Comparison of ENCODE assay signal across 28 mouse cellular contexts in the genomic region with DNA sequence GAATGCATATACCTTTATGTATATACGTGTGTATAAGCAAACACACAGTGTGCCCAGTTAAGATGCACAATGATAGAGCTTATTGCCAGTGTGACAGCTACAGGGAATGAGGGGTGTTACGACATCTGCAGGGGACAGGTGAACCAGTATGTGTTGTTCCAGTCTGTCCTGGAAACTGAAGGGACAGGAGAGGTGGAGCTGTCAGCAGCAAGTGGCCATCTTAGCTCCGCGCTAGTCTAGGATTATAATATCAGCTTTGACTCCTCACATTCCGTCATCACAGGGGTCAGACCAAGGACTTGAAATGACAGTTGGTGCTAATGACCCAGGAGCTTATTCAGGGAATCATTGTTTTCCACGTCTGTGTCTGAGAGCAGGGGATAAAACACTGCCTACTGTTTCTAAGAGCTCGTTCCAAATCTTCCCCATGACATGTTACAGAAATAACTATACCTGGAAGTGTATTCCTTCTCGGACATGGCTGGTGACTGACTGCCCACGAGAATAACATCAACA.
A peak's percentile ranks its signal among the peaks of the same experiment; 100 is the strongest.
DNase-seq lines count a peak whose midpoint lies in the region; ATAC-seq and TF ChIP-seq lines count a peak whose summit lies in the region.
"Had no signal": no experiment of that assay in that cellular context is flagged by ENCODE, and none has a peak within 500 bp of the region (broad histone marks: within the 10 kb centered on the region; RNA-seq: fewer than 3 reads in every experiment).

No protein-coding gene starts in this region.

- no peaks in the 10 kb centered on the region for H3K9me3 ChIP-seq in heart, embryonic 12.5 days (replicated peaks)
- H3K9me3 ChIP-seq: limb, embryonic 15.5 days; liver, embryonic 13.5 days; midbrain, embryonic 15.5 days had no signal

- no peak overlapping the region for H3K9ac ChIP-seq in heart, embryonic 12.5 days
- H3K9ac ChIP-seq: hindbrain, embryonic 14.5 days; limb, embryonic 15.5 days; liver, embryonic 13.5 days; midbrain, embryonic 15.5 days had no signal

- no peak overlapping the region for H3K4me2 ChIP-seq in heart, embryonic 12.5 days
- H3K4me2 ChIP-seq: hindbrain, embryonic 14.5 days; limb, embryonic 15.5 days; liver, embryonic 13.5 days; midbrain, embryonic 15.5 days had no signal

- intact Hi-C loops in gastrocnemius, adult 2 months (cut with DNase I) = no loop called here
- intact Hi-C loops in gastrocnemius, postnatal 36 days (cut with DNase I) = no loop called here

- peak overlapping the region; percentile 77 for H3K27ac ChIP-seq in gastrocnemius, adult 2 months
- peak overlapping the region; percentile 61 for H3K27ac ChIP-seq in heart, embryonic 12.5 days (ENCODE audit: poor library complexity, severe bottlenecking)
- peak overlapping the region; percentile 65; the same call in 1 of the 2 replicates for H3K27ac ChIP-seq in layer of hippocampus, adult 2 months
- H3K27ac ChIP-seq in cortical plate, adult 2 months (ENCODE audit: insufficient read depth, low read length) = peak overlapping the region; percentile 83
- H3K27ac ChIP-seq: limb, embryonic 15.5 days; liver, embryonic 13.5 days; midbrain, embryonic 15.5 days had no signal

- 57% methylated on average over 9 of the region's 9 CpGs for WGBS in heart, embryonic 12.5 days

- no peak for TF ChIP-seq CTCF in gastrocnemius, adult 2 months (IDR thresholded peaks at IDR 0.05)
- TF ChIP-seq CTCF in layer of hippocampus, adult 2 months (conservative IDR thresholded peaks at IDR 0.05) = no peak
- TF ChIP-seq CTCF in cortical plate, adult 2 months (IDR thresholded peaks at IDR 0.05; ENCODE audit: extremely low read depth, insufficient read depth, low read length) = no peak

- peaks cover 64% of the 10 kb centered on the region for H3K36me3 ChIP-seq in heart, embryonic 12.5 days
- H3K36me3 ChIP-seq: midbrain, embryonic 15.5 days had no signal

- ATAC-seq in heart, embryonic 12.5 days (ENCODE audit: insufficient number of reproducible peaks, low FRiP score) = no peak
- no peak for ATAC-seq in frontal cortex, adult (ENCODE audit: low TSS enrichment)
- ATAC-seq: activated CD4-positive, CD25-positive, alpha-beta regulatory T cell, adult 4 months; forebrain, embryonic 16.5 days; inflammation-experienced regulatory T-cells, adult 6 months; midbrain, embryonic 15.5 days had no signal

- H3K27me3 ChIP-seq in heart, embryonic 12.5 days (replicated peaks) = no peaks in the 10 kb centered on the region
- H3K27me3 ChIP-seq: CH12.LX; limb, embryonic 15.5 days; liver, embryonic 13.5 days; midbrain, embryonic 15.5 days had no signal

- H3K4me3 ChIP-seq in gastrocnemius, adult 2 months = no peak overlapping the region
- no peak overlapping the region for H3K4me3 ChIP-seq in heart, embryonic 12.5 days
- H3K4me3 ChIP-seq in layer of hippocampus, adult 2 months = no peak overlapping the region
- H3K4me3 ChIP-seq in cortical plate, adult 2 months (ENCODE audit: insufficient read depth, low read length) = no peak overlapping the region
- H3K4me3 ChIP-seq: erythroblast, embryonic 14.5 days; limb, embryonic 15.5 days; liver, embryonic 13.5 days; midbrain, embryonic 15.5 days had no signal

- DNase-seq in gastrocnemius, adult 2 months = peak; percentile 14
- no peak for DNase-seq in gastrocnemius, postnatal 36 days
- DNase-seq in heart, adult 8-10 months (ENCODE audit: low spot score) = no peak
- DNase-seq in layer of hippocampus, adult 2 months (ENCODE audit: low spot score in 2 of 2) = no peak
- DNase-seq in layer of hippocampus, adult 18-20 months (ENCODE audit: low spot score in 2 of 2) = no peak
- DNase-seq: cerebellum, adult 18-20 months; cerebellum, postnatal 10 days; gastrocnemius, postnatal 10 days; kidney, adult 11 months; kidney, postnatal 14 days; left cerebral cortex, postnatal 4 days; liver, embryonic 13.5 days; lung, adult 18-20 months; lung, postnatal 4 days; right cerebral cortex, postnatal 4 days; thymus, adult 2 months; thymus, postnatal 36 days had no signal

- TF ChIP-seq POLR2A in cortical plate, adult 2 months (IDR thresholded peaks at IDR 0.05; ENCODE audit: extremely low read depth, insufficient read depth, low read length) = no peak

- H3K4me1 ChIP-seq in heart, embryonic 12.5 days (replicated peaks) = peaks cover 33% of the 10 kb centered on the region
- no peaks in the 10 kb centered on the region for H3K4me1 ChIP-seq in cortical plate, adult 2 months (ENCODE audit: control insufficient read depth, insufficient read depth, low read length)
- H3K4me1 ChIP-seq: limb, embryonic 15.5 days; liver, embryonic 13.5 days; midbrain, embryonic 15.5 days had no signal
